Mouse (Mus musculus) neural tube, embryonic 11.5 days (tissue): Measurements from ENCODE around the gene Cfap97d1. TPM values are rescaled to one million over a fixed set of nuclear protein-coding genes. Genes with fewer than 3 reads are reported as not detected.
A peak's percentile ranks its signal among the peaks of the same experiment; 100 is the strongest.

Experiments
- ATAC-seq: fragments of 200-750 bp; cut with Nextera tagmentation; 2 replicates; pipeline ENCODE4 v1.8.0; 2017; ENCODE audit warnings: moderate number of reproducible peaks, mild to moderate bottlenecking, moderate TSS enrichment, moderate library complexity; ENCODE audit not compliant: insufficient read depth, low FRiP score, low TSS enrichment
- DNase-seq: peaks from one replicate; pipeline ENCODE4 v3.0.0-alpha.2; 2015; ENCODE audit warnings: low spot score
- H3K27ac ChIP-seq: fragments of 300-500 bp; sonication (generic); 2 replicates; pipeline ENCODE4 v1.5.1; 2014; ENCODE audit warnings: low read depth, mild to moderate bottlenecking, low read length
- H3K27me3 ChIP-seq: fragments of 300-500 bp; sonication (generic); 2 replicates; pipeline ENCODE4 v1.6.1; 2014; ENCODE audit warnings: mild to moderate bottlenecking, low read length, mixed read lengths; ENCODE audit not compliant: control insufficient read depth, insufficient read depth
- H3K36me3 ChIP-seq: fragments of 300-500 bp; sonication (generic); 2 replicates; pipeline ENCODE4 v1.6.1; 2014; ENCODE audit warnings: mild to moderate bottlenecking, low read length, moderate library complexity, mixed read lengths; ENCODE audit not compliant: control insufficient read depth, insufficient read depth
- H3K4me1 ChIP-seq: fragments of 300-500 bp; sonication (generic); 2 replicates; pipeline ENCODE4 v1.6.1; 2014; ENCODE audit warnings: low read length, mixed read lengths; ENCODE audit not compliant: control insufficient read depth, insufficient read depth
- H3K4me2 ChIP-seq: fragments of 300-500 bp; sonication (generic); 2 replicates; pipeline ENCODE4 v1.6.1; 2014; ENCODE audit warnings: low read depth, mild to moderate bottlenecking, moderate library complexity
- H3K4me3 ChIP-seq: fragments of 300-500 bp; sonication (generic); 2 replicates; pipeline ENCODE4 v1.5.1; 2014; ENCODE audit warnings: low read depth, low read length
- H3K9ac ChIP-seq: fragments of 300-500 bp; sonication (generic); 2 replicates; pipeline ENCODE4 v1.6.1; 2014; ENCODE audit warnings: mild to moderate bottlenecking, low read length
- H3K9me3 ChIP-seq: fragments of 300-500 bp; sonication (generic); 2 replicates; pipeline ENCODE4 v1.6.1; 2016; ENCODE audit warnings: low read length; ENCODE audit not compliant: control insufficient read depth
- WGBS: fragments of 180-500 bp; shearing (Covaris S2); extraction: QIAGEN DNeasy Blood & Tissue Kit; methylation state at CpG from one replicate; pipeline ENCODE4 v1.1.7; 2014; 5-methylcytosine and 5-hydroxymethylcytosine counted together
- polyA plus RNA-seq: library from polyadenylated mRNA; unstranded; fragments of >200 nt; fragmentation: Nextera tagmentation; extraction: Ambion mirVana; gene quantifications from 2 replicates; pipeline ENCODE4 v1.2.1, GENCODE M21; 2014

Cfap97d1 gene
- polyA plus RNA-seq, 1 experiment from 2014 or later, result not detected

DNA sequence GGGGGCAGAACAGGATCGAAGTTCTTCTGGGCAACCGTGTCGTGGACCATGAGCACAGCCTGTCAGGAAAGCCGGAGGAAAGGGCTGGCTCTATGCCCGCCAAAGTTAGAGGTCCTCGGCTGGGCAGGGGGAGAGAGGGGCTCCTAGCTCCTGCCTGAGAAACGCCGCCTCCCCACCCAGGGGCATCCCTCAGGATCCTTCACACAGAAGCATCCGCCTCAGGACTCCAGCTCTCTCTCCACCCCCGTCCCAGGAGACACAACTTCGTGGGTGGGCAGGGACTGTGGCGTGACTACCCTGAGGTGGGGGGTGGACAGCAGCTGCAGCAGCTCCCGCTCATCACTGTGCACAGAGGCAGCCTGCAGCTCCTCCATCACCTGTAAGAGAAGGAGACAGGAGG lies 39.3 kb downstream of the Cfap97d1 start:
- Histone ChIP-seq H3K9me3 (no peaks in the 10 kb centered on the region), H3K9ac (no peak overlapping the region; the same call in 1 of the 2 replicates), H3K4me3 (no peak overlapping the region), H3K36me3 (no peaks in the 10 kb centered on the region), H3K27ac (no peak overlapping the region), H3K4me1 (peaks cover 29% of the 10 kb centered on the region), H3K4me2 (no peak overlapping the region), H3K27me3 (no peaks in the 10 kb centered on the region)
- no peak for DNase-seq
- ATAC-seq, result no peak
- WGBS, result 85% methylated on average over 13 of the region's 13 CpGs

DNA sequence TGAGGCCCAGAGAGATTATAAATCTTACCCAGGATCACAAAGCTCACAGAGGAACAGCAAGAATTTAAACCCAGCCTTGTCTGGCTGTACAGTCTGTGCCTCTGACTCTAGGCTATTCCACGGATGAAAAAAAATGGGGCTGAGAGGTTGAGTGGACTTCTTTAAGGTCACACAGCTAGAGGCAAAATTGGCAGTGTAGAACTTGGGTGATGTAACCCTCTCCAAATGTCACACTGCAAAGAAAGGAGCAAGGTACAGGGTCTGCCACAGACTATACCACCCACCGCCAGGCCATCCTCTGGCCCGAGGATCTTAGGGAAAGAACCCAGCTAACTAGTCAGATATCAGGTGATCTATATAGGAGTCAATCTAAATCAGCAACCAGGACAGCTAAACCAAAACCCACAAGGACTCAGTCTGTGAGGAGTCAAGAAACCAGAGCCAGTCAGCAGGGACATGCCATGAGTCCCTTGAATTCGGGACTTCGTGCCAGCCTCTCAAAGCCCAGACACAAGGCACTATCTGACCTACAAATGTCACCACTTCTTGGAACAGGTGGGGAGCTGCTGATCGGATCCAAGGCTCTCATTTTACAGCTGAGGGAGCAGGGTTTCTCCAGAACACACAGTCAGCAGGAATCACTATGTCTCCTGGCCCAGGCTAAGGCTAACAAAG lies 40.1 kb downstream of the Cfap97d1 start:
- WGBS, result 86% methylated on average over 6 of the region's 6 CpGs
- peaks cover 29% of the 10 kb centered on the region for H3K4me1 ChIP-seq
- H3K4me3 ChIP-seq, result no peak overlapping the region
- no peak overlapping the region for H3K27ac ChIP-seq
- no peaks in the 10 kb centered on the region for H3K27me3 ChIP-seq
- H3K9ac ChIP-seq, result no peak overlapping the region
- H3K9me3 ChIP-seq, result no peaks in the 10 kb centered on the region
- no peaks in the 10 kb centered on the region for H3K36me3 ChIP-seq
- ATAC-seq (no peak), DNase-seq (no peak)
- no peak overlapping the region for H3K4me2 ChIP-seq

DNA sequence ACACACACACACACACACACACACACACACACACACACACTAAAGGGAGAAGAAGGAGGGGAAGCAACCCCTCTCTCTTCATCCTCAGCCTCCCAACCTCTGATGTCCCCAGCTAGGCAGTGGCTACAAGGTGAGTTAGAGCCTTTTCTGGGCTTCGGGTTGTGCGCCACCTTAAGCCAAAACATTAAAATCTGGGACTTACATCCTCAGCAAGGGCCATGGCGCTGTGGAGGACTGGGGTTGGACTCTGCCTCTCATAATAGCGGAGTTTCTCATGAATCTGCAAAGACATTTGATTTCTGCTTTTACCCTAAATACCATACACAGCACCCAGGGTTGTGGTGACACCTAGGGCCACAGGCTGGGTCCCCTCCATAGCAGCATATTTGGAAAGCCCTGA lies 40.8 kb downstream of the Cfap97d1 start:
- Histone ChIP-seq H3K4me2 (peak overlapping the region; percentile 88; the same call in 1 of the 2 replicates), H3K9me3 (no peaks in the 10 kb centered on the region), H3K4me3 (no peak overlapping the region), H3K27me3 (no peaks in the 10 kb centered on the region), H3K36me3 (no peaks in the 10 kb centered on the region), H3K27ac (no peak overlapping the region), H3K9ac (no peak overlapping the region), H3K4me1 (peaks cover 29% of the 10 kb centered on the region)
- no peak for DNase-seq
- ATAC-seq, result no peak
- 88% methylated on average over 4 of the region's 4 CpGs for WGBS

DNA sequence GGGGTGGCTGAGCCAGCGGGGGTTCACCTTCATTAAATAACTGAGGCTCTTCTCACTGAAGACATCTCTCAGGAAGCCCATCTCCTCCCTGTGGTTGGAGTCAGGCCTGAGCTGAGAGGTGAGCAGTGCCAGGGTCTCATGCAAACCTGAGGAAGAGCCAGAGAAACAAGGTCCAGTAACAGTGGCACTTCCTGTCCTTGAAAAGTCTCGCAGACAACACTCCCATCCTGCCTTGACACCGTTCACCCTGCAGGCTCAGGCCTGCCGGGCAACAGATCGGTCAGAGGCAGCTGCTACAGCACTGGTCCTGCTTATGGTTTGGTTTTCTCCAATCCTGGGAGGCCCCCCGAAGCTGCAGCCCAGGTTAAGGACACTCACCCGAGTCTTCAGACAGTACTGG lies 41.3 kb downstream of the Cfap97d1 start:
- no peaks in the 10 kb centered on the region for H3K9me3 ChIP-seq
- DNase-seq, result no peak
- H3K4me3 ChIP-seq, result peak overlapping the region; percentile 50; the same call in 1 of the 2 replicates
- peaks cover 29% of the 10 kb centered on the region for H3K4me1 ChIP-seq
- no peaks in the 10 kb centered on the region for H3K36me3 ChIP-seq
- peak overlapping the region; percentile 37 for H3K9ac ChIP-seq
- no peaks in the 10 kb centered on the region for H3K27me3 ChIP-seq
- peak overlapping the region; percentile 88 for H3K4me2 ChIP-seq
- WGBS, result 37% methylated on average over 7 of the region's 7 CpGs
- no peak overlapping the region for H3K27ac ChIP-seq
- no peak for ATAC-seq

DNA sequence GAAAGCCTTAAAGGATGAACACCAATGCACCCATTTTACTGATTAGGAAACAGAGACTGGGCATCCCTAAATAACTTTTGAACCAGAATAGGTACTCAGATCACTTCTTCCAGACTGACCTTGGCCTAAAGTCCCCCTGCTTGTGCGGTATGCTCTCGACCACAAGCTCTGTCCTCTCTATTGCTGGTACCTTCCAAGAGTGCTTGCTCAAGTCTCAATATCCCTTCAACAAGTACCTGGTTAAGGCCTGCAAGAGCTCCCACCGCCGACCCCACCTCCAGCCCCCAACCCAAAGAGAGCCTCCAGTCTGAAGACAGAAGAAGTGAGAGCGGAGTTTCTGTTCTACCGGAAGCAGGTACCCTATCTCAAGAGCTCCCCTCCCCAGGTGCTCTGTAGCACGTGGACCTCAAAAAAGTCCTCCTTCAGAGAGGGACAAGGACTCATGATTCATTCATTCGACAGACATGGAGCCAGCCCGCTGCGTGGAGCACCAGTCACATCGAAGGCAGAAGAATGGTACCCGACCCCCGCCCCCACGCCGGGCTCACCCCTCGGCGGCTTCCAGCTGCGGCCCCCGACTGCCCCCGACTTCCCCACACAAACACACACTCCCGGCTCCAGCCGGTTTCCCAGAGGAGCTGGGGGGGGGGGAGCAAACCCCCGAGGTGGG lies 42.0 kb downstream of the Cfap97d1 start:
- H3K27me3 ChIP-seq, result no peaks in the 10 kb centered on the region
- H3K27ac ChIP-seq, result peak overlapping the region; percentile 95
- peak overlapping the region; percentile 76 for H3K9ac ChIP-seq
- H3K9me3 ChIP-seq, result no peaks in the 10 kb centered on the region
- no peaks in the 10 kb centered on the region for H3K36me3 ChIP-seq
- DNase-seq (no peak), ATAC-seq (peak; percentile 39)
- peak overlapping the region; percentile 50 for H3K4me3 ChIP-seq
- 1% methylated on average over 23 of the region's 23 CpGs for WGBS
- peak overlapping the region; percentile 88 for H3K4me2 ChIP-seq
- H3K4me1 ChIP-seq, result peaks cover 29% of the 10 kb centered on the region

DNA sequence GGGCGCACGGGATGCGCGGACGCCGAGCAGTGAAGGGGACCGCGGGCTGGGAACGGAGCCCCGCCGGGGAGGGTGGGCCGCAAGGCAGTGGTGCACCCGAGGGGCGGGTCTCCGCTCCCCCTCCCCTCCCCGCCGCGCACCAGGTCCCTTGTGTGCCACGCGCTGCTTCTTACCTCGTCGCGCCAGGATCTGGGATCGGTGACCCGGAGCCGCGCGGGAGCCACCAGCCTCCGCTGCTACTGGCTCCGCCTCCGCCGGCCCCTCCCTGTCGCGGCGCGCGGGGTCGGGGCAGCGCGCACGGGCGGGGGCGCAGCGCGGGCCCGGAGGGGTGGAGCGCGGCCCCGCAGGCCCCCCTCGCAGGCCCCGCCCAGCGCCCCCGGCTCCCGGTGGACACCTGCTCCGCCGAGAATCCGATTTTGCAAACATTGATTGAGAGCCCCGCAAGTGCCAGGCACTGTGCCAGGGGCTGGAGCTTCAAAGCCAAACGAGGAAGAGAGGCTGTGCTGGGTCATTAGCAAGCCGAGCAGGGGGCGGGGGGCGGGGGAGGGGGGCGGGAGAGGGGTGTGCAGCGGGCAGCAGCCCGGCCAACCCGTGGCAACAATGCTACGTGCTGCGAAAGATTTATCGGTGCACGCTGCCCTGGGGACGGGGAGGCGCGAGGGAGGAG lies 42.7 kb downstream of the Cfap97d1 start:
- Histone ChIP-seq H3K27me3 (no peaks in the 10 kb centered on the region), H3K4me1 (peaks cover 29% of the 10 kb centered on the region), H3K4me2 (peak overlapping the region; percentile 88), H3K36me3 (no peaks in the 10 kb centered on the region), H3K4me3 (peak overlapping the region; percentile 50), H3K9ac (peak overlapping the region; percentile 76), H3K27ac (peak overlapping the region; percentile 95), H3K9me3 (no peaks in the 10 kb centered on the region)
- peak; percentile 89 for ATAC-seq
- WGBS, result 1% methylated on average over 44 of the region's 73 CpGs
- peak; percentile 89 for DNase-seq

DNA sequence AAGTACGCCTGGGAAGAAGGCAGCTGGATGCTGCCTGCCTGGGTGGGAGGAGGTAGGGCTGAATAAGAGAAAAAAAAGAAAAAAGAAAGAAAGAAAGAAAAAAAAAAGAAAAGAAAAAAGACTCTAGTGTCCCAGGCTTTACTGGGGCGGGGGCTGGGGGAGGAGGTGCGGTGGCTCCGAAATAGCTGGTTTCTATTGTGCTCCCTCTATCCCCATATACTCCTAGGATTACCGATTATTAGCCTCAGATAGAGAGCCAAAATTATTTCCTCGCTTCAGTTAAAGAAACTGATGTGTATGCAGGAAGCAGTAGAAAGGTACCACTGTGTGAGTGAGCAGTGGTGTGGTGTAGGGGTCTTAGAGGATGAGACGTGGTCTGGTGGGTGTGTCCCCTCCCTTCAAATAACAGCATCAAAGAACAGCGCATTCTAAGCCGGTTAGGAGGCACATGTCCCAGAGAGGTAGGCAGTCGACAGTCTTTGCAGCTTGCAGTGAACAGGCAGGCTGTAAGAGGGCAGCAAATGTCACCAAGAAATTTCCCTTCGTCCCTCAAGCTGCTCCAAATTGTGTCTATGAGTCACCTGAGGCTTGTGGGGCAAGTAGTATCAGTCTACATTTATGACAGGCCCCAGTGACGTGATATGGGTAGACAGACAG lies 43.4 kb downstream of the Cfap97d1 start:
- Histone ChIP-seq H3K4me3 (peak overlapping the region; percentile 50), H3K9me3 (no peaks in the 10 kb centered on the region), H3K4me1 (peaks cover 29% of the 10 kb centered on the region), H3K4me2 (peak overlapping the region; percentile 88), H3K36me3 (no peaks in the 10 kb centered on the region), H3K27ac (peak overlapping the region; percentile 95), H3K27me3 (no peaks in the 10 kb centered on the region), H3K9ac (peak overlapping the region; percentile 47; the same call in 1 of the 2 replicates)
- no peak for DNase-seq
- WGBS, result 3% methylated on average over 12 of the region's 12 CpGs
- no peak; the same call in 1 of the 2 replicates for ATAC-seq

DNA sequence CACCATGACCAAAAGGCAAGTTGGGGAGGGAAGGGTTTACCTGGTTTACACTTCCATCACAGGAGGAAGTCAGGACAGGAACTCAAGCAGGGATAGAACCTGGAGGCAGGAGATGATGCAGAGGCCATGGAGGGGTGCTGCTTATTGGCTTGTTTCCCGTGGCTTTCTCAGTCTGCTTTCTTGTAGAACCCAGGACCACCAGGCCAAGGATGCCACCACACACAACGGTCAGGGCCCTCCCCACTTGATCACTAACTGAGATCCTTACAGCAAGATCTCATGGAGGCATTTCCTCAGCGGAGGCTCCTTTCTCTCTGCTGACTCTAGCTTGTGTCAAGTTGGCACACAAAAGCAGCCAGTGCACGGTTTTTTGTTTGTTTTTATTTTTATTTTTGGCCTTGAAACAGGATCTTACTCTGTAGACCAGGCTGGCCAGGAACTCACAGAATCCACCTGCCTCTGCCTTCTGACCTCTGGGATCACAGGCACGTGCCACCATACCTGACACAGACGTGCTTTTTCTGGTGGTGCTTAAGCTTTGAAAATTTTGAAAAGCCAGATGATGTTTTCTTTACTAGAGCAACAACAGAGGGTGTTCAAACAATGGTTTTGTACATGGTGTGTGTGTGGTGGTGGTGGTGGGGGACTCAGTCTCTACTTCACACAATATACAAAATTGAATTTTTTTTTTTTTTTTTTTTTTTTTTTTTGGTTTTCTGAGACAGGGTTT lies 44.2 kb downstream of the Cfap97d1 start, which contains the start of gene Mpp3:
Mpp3 (minus strand) TSS at position 375 of the 730 bp plus-strand sequence.
- Histone ChIP-seq H3K4me3 (peak within 1 kb of the TSS; percentile 50), H3K27ac (peak within 1 kb of the TSS; percentile 95), H3K9ac (peak within 1 kb of the TSS; percentile 47; the same call in 1 of the 2 replicates), H3K27me3 (no peaks in the 10 kb centered on the region), H3K4me2 (peak within 1 kb of the TSS; percentile 88), H3K36me3 (no peaks in the 10 kb centered on the region), H3K4me1 (peaks cover 29% of the 10 kb centered on the region), H3K9me3 (no peaks in the 10 kb centered on the region)
- WGBS, result 77% methylated on average over 6 of the region's 6 CpGs
- DNase-seq (no peak), ATAC-seq (no peak)
